Mouse (Mus musculus) CH12.LX (cell line): ENCODE results near the gene Treh. TPM values are rescaled to one million over a fixed set of nuclear protein-coding genes. Genes with fewer than 3 reads are reported as not detected.

Source experiments
- DNase-seq: peaks from one replicate; pipeline ENCODE4 v3.0.0-alpha.2; 2013; ENCODE audit errors: extremely low read depth
- H3K27ac ChIP-seq: 2 replicates; pipeline ENCODE4 v1.5.1; 2012; ENCODE audit warnings: low read depth, mild to moderate bottlenecking, control low read depth, moderate library complexity; ENCODE audit not compliant: insufficient read depth
- H3K27me3 ChIP-seq: replicated peaks from 2 replicates; pipeline ENCODE3; 2012; ENCODE audit warnings: inconsistent platforms
- H3K36me3 ChIP-seq, 2 experiments: replicated peaks in 1 of 2; 2 replicates each; pipeline versions ENCODE3 to v1.6.1; 2012; ENCODE audit warnings: inconsistent platforms in 1 of 2, low read length in 1 of 2, mild to moderate bottlenecking in 1 of 2, mixed read lengths in 1 of 2, moderate library complexity in 1 of 2; ENCODE audit not compliant: control insufficient read depth in 1 of 2, insufficient read depth in 1 of 2
- H3K4me1 ChIP-seq, 2 experiments: 2 replicates each; pipeline ENCODE4 v1.6.1; 2012; ENCODE audit warnings: inconsistent platforms in 1 of 2, moderate library complexity in 1 of 2; ENCODE audit not compliant: insufficient read depth in 2 of 2, control insufficient read depth in 1 of 2
- H3K4me2 ChIP-seq: 2 replicates; pipeline ENCODE4 v1.6.1; 2012; ENCODE audit warnings: low read depth, mild to moderate bottlenecking, control low read depth; ENCODE audit not compliant: poor library complexity, insufficient read depth, severe bottlenecking
- H3K4me3 ChIP-seq, 3 experiments: fragments of 150-350 bp in 1 of 3; sonication (generic) in 1 of 3; replicated peaks in 1 of 3; 2 replicates each; pipeline versions ENCODE3 to v1.5.1; 2011 to 2012; ENCODE audit warnings: low read depth in 2 of 3, low read length in 2 of 3, mild to moderate bottlenecking in 2 of 3, moderate library complexity in 2 of 3, control low read depth in 1 of 3, improper control_type of control experiment in 1 of 3, inconsistent platforms in 1 of 3, mixed read lengths in 1 of 3; ENCODE audit not compliant: poor library complexity in 1 of 3
- H3K79me2 ChIP-seq: replicated peaks from 2 replicates; pipeline ENCODE4 v1.6.1; 2012; ENCODE audit warnings: mild to moderate bottlenecking, moderate library complexity; ENCODE audit not compliant: control insufficient read depth, poor library complexity, insufficient read depth, severe bottlenecking; ENCODE audit errors: extremely low read depth
- H3K9ac ChIP-seq: 2 replicates; pipeline ENCODE4 v1.6.1; 2012; ENCODE audit warnings: low read depth, mild to moderate bottlenecking, control low read depth, moderate library complexity; ENCODE audit not compliant: insufficient read depth
- H3K9me3 ChIP-seq: replicated peaks from 2 replicates; pipeline ENCODE3; 2012; ENCODE audit warnings: low read length, inconsistent platforms, mixed read lengths
- CHD1 ChIP-seq: IDR thresholded peaks from 2 replicates; pipeline ENCODE4 v1.6.1; 2012; ENCODE audit warnings: low read depth, low read length, improper control_type of control experiment, inconsistent platforms
- E2F4 ChIP-seq: IDR thresholded peaks from 2 replicates; pipeline ENCODE4 v1.6.1; 2011; ENCODE audit warnings: low read depth, low read length, improper control_type of control experiment; ENCODE audit not compliant: insufficient replicate concordance
- ELF1 ChIP-seq: IDR thresholded peaks from 2 replicates; pipeline ENCODE4 v1.6.1; 2014; ENCODE audit warnings: low read depth, mild to moderate bottlenecking, inconsistent platforms, low read length, improper control_type of control experiment
- EP300 ChIP-seq: IDR thresholded peaks from 2 replicates; pipeline ENCODE4 v1.6.1; 2011; ENCODE audit warnings: low read length, improper control_type of control experiment
- ETS1 ChIP-seq: conservative IDR thresholded peaks from 2 replicates; pipeline ENCODE4 v1.6.1; 2012; ENCODE audit warnings: low read depth, mild to moderate bottlenecking, inconsistent platforms, low read length, improper control_type of control experiment, moderate library complexity
- HCFC1 ChIP-seq: IDR thresholded peaks from 2 replicates; pipeline ENCODE4 v1.6.1; 2012; ENCODE audit warnings: low read depth, mild to moderate bottlenecking, inconsistent platforms, low read length, improper control_type of control experiment
- JUN ChIP-seq: IDR thresholded peaks from 2 replicates; pipeline ENCODE4 v1.6.1; 2011; ENCODE audit warnings: low read depth, mild to moderate bottlenecking, low read length, improper control_type of control experiment, moderate library complexity; ENCODE audit not compliant: insufficient read depth
- MEF2A ChIP-seq: IDR thresholded peaks from 2 replicates; pipeline ENCODE4 v1.6.1; 2014; ENCODE audit warnings: low read depth, mild to moderate bottlenecking, inconsistent platforms, low read length, improper control_type of control experiment, borderline replicate concordance
- MYC ChIP-seq: IDR thresholded peaks from 2 replicates; pipeline ENCODE4 v1.6.1; 2011; ENCODE audit warnings: low read depth, mild to moderate bottlenecking, improper control_type of control experiment, low read length
- NELFE ChIP-seq: IDR thresholded peaks from 2 replicates; pipeline ENCODE4 v1.6.1; 2011; ENCODE audit warnings: low read depth, low read length, improper control_type of control experiment
- PAX5 ChIP-seq: IDR thresholded peaks from 2 replicates; pipeline ENCODE4 v1.6.1; 2012; ENCODE audit warnings: low read length, inconsistent platforms, mixed read lengths
- POLR2AphosphoS2 ChIP-seq: IDR thresholded peaks from 2 replicates; pipeline ENCODE4 v1.6.1; 2011; ENCODE audit warnings: low read depth, low read length, improper control_type of control experiment
- RAD21 ChIP-seq: IDR thresholded peaks from 2 replicates; pipeline ENCODE4 v1.6.1; 2011; ENCODE audit warnings: low read depth, mild to moderate bottlenecking, low read length, improper control_type of control experiment, moderate library complexity
- RCOR1 ChIP-seq: conservative IDR thresholded peaks from 2 replicates; pipeline ENCODE4 v1.6.1; 2012; ENCODE audit warnings: low read depth, mild to moderate bottlenecking, inconsistent platforms, low read length, improper control_type of control experiment
- SIN3A ChIP-seq: IDR thresholded peaks from 2 replicates; pipeline ENCODE4 v1.6.1; 2012; ENCODE audit warnings: low read length, improper control_type of control experiment, inconsistent platforms
- SMC3 ChIP-seq: IDR thresholded peaks from 2 replicates; pipeline ENCODE4 v1.6.1; 2011; ENCODE audit warnings: low read depth, low read length, improper control_type of control experiment
- TBP ChIP-seq: conservative IDR thresholded peaks from 2 replicates; pipeline ENCODE4 v1.6.1; 2011; ENCODE audit warnings: low read depth, low read length, improper control_type of control experiment
- UBTF ChIP-seq: IDR thresholded peaks from 2 replicates; pipeline ENCODE4 v1.6.1; 2012; ENCODE audit warnings: low read depth, mild to moderate bottlenecking, inconsistent platforms, low read length, improper control_type of control experiment, moderate library complexity
- USF1 ChIP-seq: IDR thresholded peaks from 2 replicates; pipeline ENCODE4 v1.6.1; 2014; ENCODE audit warnings: low read depth, mild to moderate bottlenecking, inconsistent platforms, low read length, improper control_type of control experiment
- USF2 ChIP-seq: conservative IDR thresholded peaks from 2 replicates; pipeline ENCODE4 v1.6.1; 2011; ENCODE audit warnings: low read depth, low read length, improper control_type of control experiment
- ZKSCAN1 ChIP-seq: IDR thresholded peaks from 2 replicates; pipeline ENCODE4 v1.6.1; 2012; ENCODE audit warnings: low read depth, inconsistent platforms, low read length, improper control_type of control experiment, borderline replicate concordance
- dilution Hi-C: fragments of 300-500 bp; cut with MboI; formaldehyde crosslinking; loops from 2 replicates; pipeline ENCODE4 v1.14.3; 2020; ENCODE audit warnings: low sequenced_read_pairs; ENCODE audit not compliant: extremely low pct_unique_long_range_greater_than_20kb, extremely low pct_ligation_motif_present
- in situ Hi-C: fragments of 300-500 bp; cut with MboI; formaldehyde crosslinking; loops from 3 replicates; pipeline ENCODE4 v1.14.3; 2019; ENCODE audit warnings: low sequenced_read_pairs, low pct_ligation_motif_present, low pct_unique_long_range_greater_than_20kb, mixed read lengths
- polyA plus RNA-seq: library from polyadenylated mRNA; unstranded; fragments of >175 nt; gene quantifications from 2 replicates; pipeline ENCODE4 v1.2.1, GENCODE M21; 2012; ENCODE audit warnings: low read depth; ENCODE audit not compliant: insufficient read length
- total RNA-seq, 2 experiments: library from RNA; depleted of rRNA; stranded (reverse); fragments of 300-350 nt in 1 of 2; fragments of >200 nt in 1 of 2; gene quantifications; 2 replicates each; pipeline ENCODE4 v1.2.3; 2012 to 2014

Treh gene
- total and polyA plus RNA-seq, 3 experiments: not detected

GRCm38 (mm10) chr9:44723008-44723407 lies 50.0 kb downstream of the Treh start:
- dilution Hi-C loops: no loop called here

GRCm38 (mm10) chr9:44723521-44724041 lies 50.5 kb downstream of the Treh start:
- H3K4me3 ChIP-seq: no peak overlapping the region
- H3K9me3 ChIP-seq: no peaks in the 10 kb centered on the region
- dilution Hi-C loops (no loop called here), in situ Hi-C loops (no loop called here)
- no peak overlapping the region for H3K27ac ChIP-seq
- no peak for TF ChIP-seq JUN
- no peak for TF ChIP-seq PAX5
- no peak for TF ChIP-seq CHD1
- TF ChIP-seq ELF1: no peak
- no peak for TF ChIP-seq POLR2AphosphoS2
- no peak for TF ChIP-seq SMC3
- TF ChIP-seq MEF2A: no peak
- TF ChIP-seq TBP: no peak
- TF ChIP-seq UBTF: no peak
- no peak for TF ChIP-seq RAD21
- no peak for TF ChIP-seq ETS1
- no peak for TF ChIP-seq NELFE
- no peak for TF ChIP-seq E2F4
- no peak for TF ChIP-seq MYC
- TF ChIP-seq SIN3A: no peak
- no peaks in the 10 kb centered on the region for H3K79me2 ChIP-seq
- H3K4me1 ChIP-seq: peaks cover 17 to 56% of the 10 kb centered on the region in 2 experiments
- peaks cover 0 to 8% of the 10 kb centered on the region in 2 experiments for H3K36me3 ChIP-seq
- no peak for DNase-seq
- H3K9ac ChIP-seq: no peak overlapping the region
- H3K27me3 ChIP-seq: no peaks in the 10 kb centered on the region
- no peak overlapping the region for H3K4me2 ChIP-seq

More at GRCm38 (mm10) chr9:44723008-44723407, 50.0 kb downstream of the Treh start:
- no peak for TF ChIP-seq POLR2AphosphoS2
- TF ChIP-seq RCOR1: no peak
- no peak for TF ChIP-seq JUN
- no peak for TF ChIP-seq ZKSCAN1
- no peak for TF ChIP-seq EP300
- TF ChIP-seq E2F4: no peak
- TF ChIP-seq HCFC1: no peak
- TF ChIP-seq USF1: no peak
- no peak for TF ChIP-seq USF2
- no peak for TF ChIP-seq RAD21
- no peak for DNase-seq
- Histone ChIP-seq H3K27ac (no peak overlapping the region), H3K4me1 (peaks cover 17 to 61% of the 10 kb centered on the region in 2 experiments), H3K36me3 (peaks cover 0 to 12% of the 10 kb centered on the region in 2 experiments), H3K9ac (no peak overlapping the region), H3K79me2 (no peaks in the 10 kb centered on the region), H3K4me2 (no peak overlapping the region), H3K27me3 (no peaks in the 10 kb centered on the region), H3K9me3 (no peaks in the 10 kb centered on the region), H3K4me3 (no peak overlapping the region)
- in situ Hi-C loops: no loop called here
